Mouse (Mus musculus): ENCODE results near the gene Gm49361. TPM values are rescaled to one million over a fixed set of nuclear protein-coding genes. Genes with fewer than 3 reads are reported as not detected.

Gm49361 gene
- polyA plus RNA-seq, 1 experiment from 2014 or later, result not detected

- Histone ChIP-seq H3K27ac (replicated peaks; ENCODE audit: low read depth, low read length) (no peak overlapping the region), H3K36me3 (ENCODE audit: control insufficient read depth, insufficient read depth, low read length) (no peaks in the 10 kb centered on the region), H3K4me2 (ENCODE audit: low read depth, severe bottlenecking) (no peak overlapping the region), H3K27me3 (ENCODE audit: control insufficient read depth, insufficient read depth, low read length) (no peaks in the 10 kb centered on the region), H3K9ac (ENCODE audit: low read length) (no peak overlapping the region), H3K9me3 (ENCODE audit: control insufficient read depth, low read length) (no peaks in the 10 kb centered on the region), H3K4me3 (ENCODE audit: low read depth, low read length) (no peak overlapping the region), H3K4me1 (ENCODE audit: control insufficient read depth, insufficient read depth, low read length) (no peaks in the 10 kb centered on the region)
- no peak for ATAC-seq (ENCODE audit: insufficient number of reproducible peaks, low FRiP score, low TSS enrichment, low read depth)
- WGBS, result 54% methylated on average over 2 of the region's 2 CpGs
- no peak for DNase-seq (ENCODE audit: low spot score)
These were observed 126.4 kb downstream of the Gm49361 start for GRCm38 (mm10) chr14:57619487-57619886.

GRCm38 (mm10) chr14:57617675-57618074 lies 128.2 kb downstream of the Gm49361 start:
- Histone ChIP-seq H3K4me1 (ENCODE audit: control insufficient read depth, insufficient read depth, low read length) (no peaks in the 10 kb centered on the region), H3K27me3 (ENCODE audit: control insufficient read depth, insufficient read depth, low read length) (no peaks in the 10 kb centered on the region), H3K4me2 (ENCODE audit: low read depth, severe bottlenecking) (no peak overlapping the region), H3K4me3 (ENCODE audit: low read depth, low read length) (no peak overlapping the region), H3K9ac (ENCODE audit: low read length) (no peak overlapping the region), H3K36me3 (ENCODE audit: control insufficient read depth, insufficient read depth, low read length) (no peaks in the 10 kb centered on the region), H3K27ac (replicated peaks; ENCODE audit: low read depth, low read length) (no peak overlapping the region), H3K9me3 (ENCODE audit: control insufficient read depth, low read length) (no peaks in the 10 kb centered on the region)
- 98% methylated on average over 1 of the region's 1 CpGs for WGBS
- DNase-seq (ENCODE audit: low spot score) (no peak), ATAC-seq (ENCODE audit: insufficient number of reproducible peaks, low FRiP score, low TSS enrichment, low read depth) (no peak)

- Histone ChIP-seq H3K4me1 (ENCODE audit: control insufficient read depth, insufficient read depth, low read length) (no peaks in the 10 kb centered on the region), H3K4me3 (ENCODE audit: low read depth, low read length) (no peak overlapping the region), H3K27ac (replicated peaks; ENCODE audit: low read depth, low read length) (no peak overlapping the region), H3K9me3 (ENCODE audit: control insufficient read depth, low read length) (no peaks in the 10 kb centered on the region), H3K9ac (ENCODE audit: low read length) (no peak overlapping the region), H3K36me3 (ENCODE audit: control insufficient read depth, insufficient read depth, low read length) (no peaks in the 10 kb centered on the region), H3K27me3 (ENCODE audit: control insufficient read depth, insufficient read depth, low read length) (no peaks in the 10 kb centered on the region), H3K4me2 (ENCODE audit: low read depth, severe bottlenecking) (no peak overlapping the region)
- WGBS, result 92% methylated on average over 6 of the region's 6 CpGs
- no peak for DNase-seq (ENCODE audit: low spot score)
- no peak for ATAC-seq (ENCODE audit: insufficient number of reproducible peaks, low FRiP score, low TSS enrichment, low read depth)
These were observed 129.5 kb downstream of the Gm49361 start for GRCm38 (mm10) chr14:57616339-57616965.

- no peak overlapping the region for H3K27ac ChIP-seq (replicated peaks; ENCODE audit: low read depth, low read length)
- no peak for ATAC-seq (ENCODE audit: insufficient number of reproducible peaks, low FRiP score, low TSS enrichment, low read depth)
- 89% methylated on average over 6 of the region's 6 CpGs for WGBS
These were observed 130.1 kb downstream of the Gm49361 start for GRCm38 (mm10) chr14:57615828-57616227.

GRCm38 (mm10) chr14:57611034-57611433 lies 134.9 kb downstream of the Gm49361 start:
- Histone ChIP-seq H3K9ac (ENCODE audit: low read length) (no peak overlapping the region), H3K4me3 (ENCODE audit: low read depth, low read length) (no peak overlapping the region), H3K9me3 (ENCODE audit: control insufficient read depth, low read length) (no peaks in the 10 kb centered on the region), H3K4me2 (ENCODE audit: low read depth, severe bottlenecking) (no peak overlapping the region), H3K27ac (replicated peaks; ENCODE audit: low read depth, low read length) (no peak overlapping the region), H3K36me3 (ENCODE audit: control insufficient read depth, insufficient read depth, low read length) (no peaks in the 10 kb centered on the region), H3K4me1 (ENCODE audit: control insufficient read depth, insufficient read depth, low read length) (no peaks in the 10 kb centered on the region), H3K27me3 (ENCODE audit: control insufficient read depth, insufficient read depth, low read length) (no peaks in the 10 kb centered on the region)
- DNase-seq (ENCODE audit: low spot score) (no peak), ATAC-seq (ENCODE audit: insufficient number of reproducible peaks, low FRiP score, low TSS enrichment, low read depth) (no peak)
- 36% methylated on average over 2 of the region's 2 CpGs for WGBS

More at GRCm38 (mm10) chr14:57615828-57616227, 130.1 kb downstream of the Gm49361 start:
- Histone ChIP-seq H3K9ac (ENCODE audit: low read length) (no peak overlapping the region), H3K4me2 (ENCODE audit: low read depth, severe bottlenecking) (no peak overlapping the region), H3K36me3 (ENCODE audit: control insufficient read depth, insufficient read depth, low read length) (no peaks in the 10 kb centered on the region), H3K9me3 (ENCODE audit: control insufficient read depth, low read length) (no peaks in the 10 kb centered on the region), H3K4me3 (ENCODE audit: low read depth, low read length) (no peak overlapping the region), H3K27me3 (ENCODE audit: control insufficient read depth, insufficient read depth, low read length) (no peaks in the 10 kb centered on the region), H3K4me1 (ENCODE audit: control insufficient read depth, insufficient read depth, low read length) (no peaks in the 10 kb centered on the region)
- DNase-seq (ENCODE audit: low spot score), result no peak

- H3K9ac ChIP-seq (ENCODE audit: low read length), result no peak overlapping the region
- no peak overlapping the region for H3K4me3 ChIP-seq (ENCODE audit: low read depth, low read length)
- 84% methylated on average over 4 of the region's 4 CpGs for WGBS
- H3K4me1 ChIP-seq (ENCODE audit: control insufficient read depth, insufficient read depth, low read length), result no peaks in the 10 kb centered on the region
- H3K36me3 ChIP-seq (ENCODE audit: control insufficient read depth, insufficient read depth, low read length), result no peaks in the 10 kb centered on the region
- no peak overlapping the region for H3K4me2 ChIP-seq (ENCODE audit: low read depth, severe bottlenecking)
- H3K27ac ChIP-seq (replicated peaks; ENCODE audit: low read depth, low read length), result no peak overlapping the region
- ATAC-seq (ENCODE audit: insufficient number of reproducible peaks, low FRiP score, low TSS enrichment, low read depth) (no peak), DNase-seq (ENCODE audit: low spot score) (no peak)
- no peaks in the 10 kb centered on the region for H3K9me3 ChIP-seq (ENCODE audit: control insufficient read depth, low read length)
- H3K27me3 ChIP-seq (ENCODE audit: control insufficient read depth, insufficient read depth, low read length), result no peaks in the 10 kb centered on the region
These were observed 136.0 kb downstream of the Gm49361 start for GRCm38 (mm10) chr14:57609816-57610329.

DNA sequence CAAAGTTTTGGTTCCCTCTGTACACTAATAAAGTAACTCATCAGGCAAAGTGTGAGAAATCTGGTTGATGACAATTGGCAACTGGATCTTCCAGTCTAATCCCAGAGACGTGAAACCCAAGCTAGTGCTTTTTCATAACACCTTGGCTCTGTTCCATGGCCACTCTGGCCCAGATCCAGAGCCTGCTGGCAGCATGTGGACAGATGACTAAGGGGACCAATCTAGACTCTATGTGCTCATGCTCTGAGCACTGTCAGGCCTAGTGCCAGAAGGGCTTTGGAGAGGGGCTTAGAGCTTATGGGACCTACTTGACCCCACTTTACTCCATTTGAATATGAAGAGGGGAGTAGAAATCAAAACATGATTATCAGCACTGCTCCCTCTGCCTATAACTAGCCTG lies 138.4 kb downstream of the Gm49361 start:
- Histone ChIP-seq H3K4me1 (ENCODE audit: control insufficient read depth, insufficient read depth, low read length) (no peaks in the 10 kb centered on the region), H3K36me3 (ENCODE audit: control insufficient read depth, insufficient read depth, low read length) (no peaks in the 10 kb centered on the region), H3K9ac (ENCODE audit: low read length) (no peak overlapping the region), H3K27me3 (ENCODE audit: control insufficient read depth, insufficient read depth, low read length) (no peaks in the 10 kb centered on the region), H3K9me3 (ENCODE audit: control insufficient read depth, low read length) (no peaks in the 10 kb centered on the region), H3K27ac (replicated peaks; ENCODE audit: low read depth, low read length) (no peak overlapping the region), H3K4me3 (ENCODE audit: low read depth, low read length) (no peak overlapping the region), H3K4me2 (ENCODE audit: low read depth, severe bottlenecking) (no peak overlapping the region)
- DNase-seq (ENCODE audit: low spot score) (no peak), ATAC-seq (ENCODE audit: insufficient number of reproducible peaks, low FRiP score, low TSS enrichment, low read depth) (no peak)
- WGBS, result 76% methylated on average over 1 of the region's 1 CpGs

DNA sequence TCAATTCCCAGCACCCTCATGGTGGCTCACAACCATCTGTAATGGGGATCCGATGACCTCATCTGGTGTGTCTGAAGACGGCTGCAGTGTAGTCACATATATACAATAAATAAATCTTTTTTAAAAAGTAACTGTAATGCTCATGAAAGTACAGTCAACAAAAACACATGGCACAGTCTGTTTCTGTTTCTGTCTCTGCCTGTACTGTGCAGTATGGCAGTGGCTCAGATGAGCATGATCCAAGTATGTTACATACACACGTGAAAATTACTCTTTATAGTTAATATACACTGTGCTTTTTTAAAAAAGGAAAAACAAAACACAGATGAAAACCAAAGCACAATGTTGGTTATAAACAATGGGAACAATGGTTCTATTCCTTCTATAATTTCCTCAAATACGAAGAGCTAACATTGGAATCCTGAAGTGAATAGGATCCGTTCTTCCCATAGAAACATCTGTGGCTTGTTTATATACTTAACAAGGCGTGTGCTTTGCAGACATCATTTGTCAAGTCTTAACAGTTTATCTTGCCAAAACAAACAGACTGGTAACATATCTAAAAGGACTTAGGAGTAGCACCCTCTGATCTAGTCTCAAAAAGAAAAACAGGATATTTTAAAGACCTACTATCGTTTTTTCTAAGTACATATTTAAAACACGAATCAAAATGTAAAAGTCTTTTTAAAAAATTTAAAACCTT lies 139.1 kb downstream of the Gm49361 start:
- no peak overlapping the region for H3K4me3 ChIP-seq (ENCODE audit: low read depth, low read length)
- ATAC-seq (ENCODE audit: insufficient number of reproducible peaks, low FRiP score, low TSS enrichment, low read depth), result no peak
- 81% methylated on average over 8 of the region's 8 CpGs for WGBS
- H3K27ac ChIP-seq (replicated peaks; ENCODE audit: low read depth, low read length), result no peak overlapping the region
- H3K4me2 ChIP-seq (ENCODE audit: low read depth, severe bottlenecking), result no peak overlapping the region
- H3K9me3 ChIP-seq (ENCODE audit: control insufficient read depth, low read length), result no peaks in the 10 kb centered on the region
- no peaks in the 10 kb centered on the region for H3K4me1 ChIP-seq (ENCODE audit: control insufficient read depth, insufficient read depth, low read length)
- no peak overlapping the region for H3K9ac ChIP-seq (ENCODE audit: low read length)
- no peaks in the 10 kb centered on the region for H3K27me3 ChIP-seq (ENCODE audit: control insufficient read depth, insufficient read depth, low read length)
- H3K36me3 ChIP-seq (ENCODE audit: control insufficient read depth, insufficient read depth, low read length), result peaks cover 3% of the 10 kb centered on the region; the same call in 1 of the 2 replicates
- no peak for DNase-seq (ENCODE audit: low spot score)

All from limb, embryonic 11.5 days (tissue).